Mouse (Mus musculus) urinary bladder, postnatal 4 days (tissue): ENCODE results near the gene Otud7b.

Experiments
- DNase-seq, 2 experiments: peaks; one replicate each; pipeline ENCODE4 v3.0.0; 2021 to 2022; ENCODE audit warnings: low spot score in 2 of 2

Otud7b gene

DNA sequence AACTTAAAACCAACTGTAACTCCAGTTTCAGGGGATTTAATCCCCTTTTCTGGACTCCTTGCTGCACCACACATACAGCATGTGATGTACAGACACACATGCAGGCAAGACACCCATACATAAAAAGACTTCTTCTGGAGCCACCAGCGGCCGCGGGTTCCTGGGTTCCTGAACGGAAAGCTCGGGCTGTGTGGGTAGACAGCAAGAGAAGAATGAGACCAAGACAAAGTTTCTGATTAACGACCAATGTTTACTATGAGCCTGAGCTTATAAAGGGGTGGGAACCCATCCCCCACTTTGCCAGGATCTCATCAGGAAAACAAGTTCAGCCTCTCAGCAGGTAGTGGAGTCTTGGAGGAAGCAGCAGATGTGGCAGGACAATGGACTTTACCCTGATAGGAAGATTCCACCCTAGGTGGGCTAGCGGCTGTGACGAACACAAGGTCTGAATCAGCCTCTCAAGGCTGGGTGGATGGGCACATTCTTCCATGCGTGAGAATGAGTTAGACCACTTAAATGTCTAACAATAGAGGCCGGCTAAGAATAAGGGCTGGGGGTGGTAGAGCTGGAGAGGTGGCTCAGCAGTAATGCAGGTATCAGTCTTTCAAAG is 20.1 kb upstream of the Otud7b start:
- DNase-seq, result no peak

- no peak for DNase-seq
Observed at GRCm38 (mm10) chr3:96087219-96087618, 17.1 kb upstream of the Otud7b start.

GRCm38 (mm10) chr3:96087801-96088200 is 16.5 kb upstream of the Otud7b start:
- DNase-seq, result no peak

DNA sequence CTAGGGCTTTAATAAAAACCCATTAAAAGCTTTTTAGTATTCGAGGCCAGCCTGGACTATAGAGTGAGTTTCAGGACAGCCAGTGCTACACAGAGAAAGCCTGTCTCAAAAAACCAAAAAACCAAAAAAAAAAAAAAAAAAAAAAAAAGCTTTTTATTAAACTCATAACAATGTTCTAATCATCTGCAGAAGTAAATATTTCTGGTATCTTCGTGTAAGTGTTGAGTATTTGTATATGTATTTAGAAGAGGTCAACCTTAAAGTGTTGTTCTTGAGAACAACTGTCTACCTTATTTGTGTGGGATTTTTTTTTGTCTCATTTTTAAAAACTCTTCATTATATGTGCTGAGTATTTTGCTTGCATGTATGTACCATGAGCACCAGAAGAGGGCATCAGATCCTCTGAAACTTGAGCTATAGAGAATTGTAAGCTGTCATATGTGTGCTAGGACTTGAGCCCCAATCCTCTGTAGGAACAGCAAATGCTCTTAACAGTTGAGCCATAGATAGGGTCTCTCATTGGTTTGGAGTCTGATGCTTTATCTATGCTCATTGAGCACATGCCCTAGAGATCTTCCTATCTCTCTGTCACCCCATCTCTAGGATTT is 14.3 kb upstream of the Otud7b start:
- no peak for DNase-seq

- DNase-seq, result no peak
Observed at GRCm38 (mm10) chr3:96091146-96091545, 13.2 kb upstream of the Otud7b start.

- DNase-seq, result no peak
Observed at GRCm38 (mm10) chr3:96091966-96092365, 12.4 kb upstream of the Otud7b start.

DNA sequence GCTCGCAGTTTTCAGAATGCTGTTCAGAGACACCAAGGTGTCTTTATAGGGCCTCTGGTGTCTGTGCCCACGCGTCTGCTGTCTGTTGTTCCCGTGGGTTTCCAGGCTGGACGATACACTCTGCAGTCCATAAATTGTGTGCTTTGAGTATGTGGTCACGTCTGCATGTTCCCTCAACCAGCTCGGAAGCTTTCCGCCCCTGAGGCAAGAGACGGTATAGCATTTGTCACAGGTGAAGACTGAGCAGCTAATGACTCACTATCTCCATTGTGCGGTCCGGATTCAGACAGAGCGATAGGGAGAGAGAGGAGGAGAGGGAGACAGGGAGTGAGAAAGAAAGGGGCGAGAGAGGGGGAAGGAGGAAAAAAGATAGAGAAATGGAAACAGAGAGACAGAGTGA is 10.8 kb upstream of the Otud7b start:
- DNase-seq, result no peak

GRCm38 (mm10) chr3:96094203-96094602 is 10.1 kb upstream of the Otud7b start:
- DNase-seq, result no peak

- DNase-seq, result no peak
Observed at GRCm38 (mm10) chr3:96098168-96098567, 6.2 kb upstream of the Otud7b start.

DNA sequence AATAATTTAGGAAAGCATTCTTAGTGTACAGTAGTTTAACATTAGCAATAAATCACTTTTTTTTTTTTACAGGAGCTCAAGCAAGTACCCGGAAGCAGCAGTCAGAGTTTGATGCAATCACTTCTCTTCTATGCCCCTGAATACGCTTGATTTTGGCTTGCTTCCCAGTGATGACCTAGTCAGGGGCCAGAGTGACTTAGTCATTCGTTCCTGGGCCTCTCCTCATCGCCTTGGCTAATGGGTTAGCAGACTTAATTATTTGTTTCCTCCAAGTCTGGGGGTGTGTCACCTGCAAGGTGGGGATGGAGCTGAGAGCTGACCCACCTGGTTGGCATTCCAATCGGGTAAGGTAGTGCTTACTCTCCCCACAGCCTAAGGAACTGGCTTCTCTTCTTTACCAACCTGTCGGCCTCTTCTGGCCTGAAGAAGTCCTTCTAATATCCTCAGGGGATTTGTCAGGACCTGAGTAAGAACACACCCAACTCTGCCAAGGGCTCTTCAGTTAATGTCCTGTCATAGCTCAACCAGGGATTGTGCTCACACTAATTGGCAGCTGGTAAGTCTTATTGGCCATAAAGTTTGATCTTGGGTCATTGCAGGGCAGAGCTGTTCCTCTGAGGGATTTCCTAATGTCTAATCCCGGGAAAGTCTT is 5.6 kb upstream of the Otud7b start:
- peak in 1 of 2 experiments; percentile 35 for DNase-seq

DNA sequence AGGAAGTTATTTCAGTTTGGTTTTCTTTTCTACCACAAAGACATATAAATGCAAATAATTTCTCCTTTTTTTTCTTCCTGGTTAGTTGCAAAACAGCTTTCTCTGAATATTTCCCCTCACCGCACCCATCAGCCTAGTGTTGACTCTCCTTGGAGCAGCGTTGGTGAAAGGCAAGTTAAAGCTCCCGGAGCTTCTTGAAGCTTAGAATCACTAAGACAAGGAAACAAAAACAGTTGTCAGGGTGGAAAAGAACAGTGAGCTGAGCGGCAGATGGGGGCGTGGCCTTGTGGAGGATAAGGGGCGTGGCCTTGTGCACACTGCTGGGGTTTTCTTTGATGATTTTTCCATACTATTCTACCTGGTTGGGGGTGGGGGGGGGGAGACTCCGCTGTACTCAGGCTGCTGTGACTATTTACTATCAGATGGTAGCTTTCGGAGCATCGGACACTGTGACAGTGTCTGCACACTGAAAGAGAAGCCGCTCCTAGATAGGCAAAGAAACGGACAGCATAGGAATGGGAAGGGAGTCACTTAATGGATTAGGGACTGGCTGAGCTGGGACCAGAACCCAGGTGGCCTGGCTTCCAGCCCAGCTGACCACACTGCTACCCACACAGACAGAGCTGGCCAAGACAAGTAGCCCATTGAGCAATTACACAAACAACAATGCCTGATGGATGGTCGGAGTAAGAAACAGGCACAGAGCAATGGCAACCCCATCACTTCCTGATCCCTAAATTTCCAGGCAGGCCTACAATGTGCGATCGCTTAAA is 2.0 kb upstream of the Otud7b start:
- no peak for DNase-seq

- no peak for DNase-seq
Observed at GRCm38 (mm10) chr3:96103901-96104260, 446 bp upstream of the Otud7b start.

- no peak for DNase-seq
Observed at GRCm38 (mm10) chr3:96105232-96105747, 963 bp downstream of the Otud7b start.

DNA sequence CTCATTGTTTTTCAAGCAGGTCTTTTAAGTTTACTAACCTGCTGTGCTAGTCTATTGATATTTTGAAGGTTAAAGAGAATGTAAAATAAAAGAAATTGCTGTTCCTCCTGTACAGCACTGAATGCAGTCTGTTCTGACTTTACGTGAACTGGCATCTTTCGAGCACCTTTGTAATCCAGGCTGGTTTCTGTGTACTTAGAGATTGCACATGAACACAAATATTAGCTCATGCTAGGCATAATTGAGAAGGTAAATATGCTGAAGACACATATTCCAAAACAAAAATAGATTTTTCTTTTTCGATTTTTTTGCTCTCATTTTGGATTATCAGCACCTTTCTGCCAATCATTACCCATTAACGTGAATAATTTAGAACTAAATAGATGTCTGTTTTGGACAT is 1.8 kb downstream of the Otud7b start:
- no peak for DNase-seq

DNA sequence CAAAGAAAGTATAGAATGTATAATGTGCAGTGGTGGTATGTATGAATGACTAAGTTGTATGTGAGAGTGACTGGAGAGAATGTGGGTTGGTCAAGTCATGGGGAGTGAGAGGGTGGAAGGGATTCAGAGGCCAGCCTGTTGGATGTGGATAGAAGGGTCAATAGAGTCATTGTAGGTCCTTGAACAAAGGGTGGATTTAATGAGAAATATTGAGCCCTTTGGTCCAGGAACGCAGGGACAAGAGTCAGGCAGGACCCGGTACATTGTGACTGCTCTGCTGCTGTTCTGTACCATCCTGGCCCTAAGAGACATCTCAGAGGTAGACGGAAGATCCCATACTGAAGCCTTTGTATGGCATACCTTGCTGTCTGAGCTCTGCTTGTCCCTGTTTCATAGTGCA is 4.0 kb downstream of the Otud7b start:
- DNase-seq, result no peak

DNA sequence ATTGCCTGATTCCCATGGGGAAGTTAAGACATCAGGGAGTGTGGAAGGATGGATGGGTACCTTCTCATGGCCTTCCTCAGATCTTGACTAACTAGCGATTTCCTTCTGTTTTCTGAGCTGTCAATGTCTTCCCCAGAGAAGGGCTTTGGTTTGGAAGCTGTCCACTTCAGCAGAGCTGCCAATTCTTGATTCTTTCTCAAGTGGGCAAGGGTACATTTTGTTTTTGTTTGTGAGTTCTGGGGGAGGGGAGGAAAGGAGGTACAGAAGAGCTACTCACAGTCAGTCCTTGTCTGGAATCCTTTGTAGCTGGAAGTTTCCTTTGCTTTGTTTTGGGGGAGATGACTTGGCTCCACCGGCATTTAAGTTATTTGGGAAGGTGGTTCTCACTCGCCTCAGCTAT is 8.9 kb downstream of the Otud7b start:
- no peak for DNase-seq

DNA sequence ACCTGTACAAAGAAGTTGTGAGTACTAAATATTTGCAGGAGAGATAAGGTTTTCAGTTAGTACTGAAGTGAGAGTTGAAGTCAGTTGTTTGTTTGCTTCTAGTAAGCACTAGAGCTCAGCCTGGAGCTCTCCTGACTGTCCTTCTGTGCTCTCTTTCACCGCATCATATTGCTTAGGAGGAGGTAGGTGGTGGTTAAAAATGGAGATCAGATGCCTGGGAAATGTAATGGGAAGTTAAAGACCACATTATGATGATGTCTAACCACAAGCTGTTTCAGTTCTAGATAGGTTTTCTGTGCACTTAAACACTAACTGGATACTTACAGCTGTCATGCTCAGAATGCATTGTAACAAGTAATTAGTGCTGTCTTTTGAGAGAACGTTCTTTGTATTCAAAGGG is 13.8 kb downstream of the Otud7b start:
- DNase-seq, result no peak

DNA sequence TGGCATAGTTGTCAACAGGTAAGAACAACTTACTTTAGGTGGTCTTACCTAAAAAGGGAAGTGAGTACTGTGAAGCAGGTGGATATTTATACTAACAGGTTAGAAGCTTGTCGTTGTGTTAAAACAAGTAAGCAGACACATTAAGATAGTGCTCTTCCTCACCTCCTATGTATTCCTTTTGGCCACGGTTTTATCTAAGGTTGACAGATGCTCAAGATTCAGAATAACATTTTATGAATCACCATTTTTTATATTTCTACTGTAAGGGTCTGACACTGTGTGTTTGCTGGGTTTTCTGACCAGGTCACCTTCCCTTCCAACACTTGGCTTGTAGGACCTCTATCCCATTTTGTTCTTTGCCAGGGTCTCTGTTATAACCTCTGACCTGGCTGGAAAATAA is 14.4 kb downstream of the Otud7b start:
- DNase-seq, result no peak

- DNase-seq, result no peak
Observed at GRCm38 (mm10) chr3:96124235-96124634, 19.9 kb downstream of the Otud7b start.

- DNase-seq, result no peak
Observed at GRCm38 (mm10) chr3:96128128-96128527, 23.8 kb downstream of the Otud7b start.

- no peak for DNase-seq
Observed at GRCm38 (mm10) chr3:96132478-96132877, 28.2 kb downstream of the Otud7b start.

DNA sequence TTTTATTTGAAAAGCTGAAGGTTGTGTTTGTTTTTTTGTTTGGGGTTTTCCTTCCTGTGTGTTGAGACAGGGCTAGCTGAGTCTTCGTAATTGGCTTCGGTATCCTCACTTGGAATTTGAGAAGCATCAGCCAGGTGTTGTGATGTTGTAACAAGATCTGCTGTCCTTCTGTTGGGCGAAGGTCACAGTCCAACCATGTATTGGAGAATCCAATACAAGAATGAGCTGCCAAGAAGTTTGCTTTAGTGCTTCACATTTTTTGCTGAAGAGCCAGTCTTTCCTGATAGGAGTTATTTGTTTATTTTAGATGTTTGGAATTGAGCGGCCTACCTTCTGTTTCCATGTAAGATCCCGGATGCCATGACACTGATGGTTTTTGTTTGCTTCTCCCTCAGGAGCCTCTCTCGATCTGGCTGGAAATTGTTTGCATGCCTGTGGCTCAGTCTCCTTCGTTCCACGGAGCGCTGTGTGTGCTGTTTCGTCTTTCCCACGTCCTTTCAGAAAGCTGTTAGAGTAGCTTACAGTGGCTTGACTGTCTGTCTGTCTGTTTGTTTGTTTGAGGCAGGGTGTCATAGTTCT is 29.1 kb downstream of the Otud7b start:
- no peak for DNase-seq
